Mouse (Mus musculus): ENCODE measurements at regions not wholly inside any gene's neighbourhood (a gene's known extent, or its start where the extent isn't known, plus 50 kb on each side); places are given as distances from the start of the nearest gene placed in this dataset.

- WGBS, result 73% methylated on average over 8 of the region's 8 CpGs
These were observed 353.8 kb downstream of the Foxo1 start for GRCm38 (mm10) chr3:52621936-52622335.

GRCm38 (mm10) chr3:52618925-52619224 lies 350.7 kb downstream of the Foxo1 start:
- Histone ChIP-seq H3K27me3 (no peaks in the 10 kb centered on the region), H3K4me1 (0 out of 2 replicates have a peak, but pooled peaks cover 6% of the 10 kb centered on the region), H3K27ac (replicated peaks) (no peak overlapping the region), H3K9ac (no peak overlapping the region), H3K4me3 (replicated peaks) (no peak overlapping the region), H3K36me3 (no peaks in the 10 kb centered on the region), H3K9me3 (replicated peaks) (no peaks in the 10 kb centered on the region), H3K4me2 (replicated peaks) (no peak overlapping the region)
- ATAC-seq (ENCODE audit: insufficient number of reproducible peaks, low FRiP score, low TSS enrichment, low read depth), result no peak
- WGBS, result 89% methylated on average over 2 of the region's 2 CpGs

More at GRCm38 (mm10) chr3:52621936-52622335, 353.8 kb downstream of the Foxo1 start:
- Histone ChIP-seq H3K4me3 (replicated peaks) (no peak overlapping the region), H3K27me3 (no peaks in the 10 kb centered on the region), H3K9me3 (replicated peaks) (no peaks in the 10 kb centered on the region), H3K9ac (no peak overlapping the region), H3K4me1 (no peaks in the 10 kb centered on the region), H3K27ac (replicated peaks) (no peak overlapping the region), H3K36me3 (no peaks in the 10 kb centered on the region), H3K4me2 (replicated peaks) (no peak overlapping the region)
- ATAC-seq (ENCODE audit: insufficient number of reproducible peaks, low FRiP score, low TSS enrichment, low read depth), result no peak

GRCm38 (mm10) chr3:52618212-52618924 lies 350.2 kb downstream of the Foxo1 start:
- Histone ChIP-seq H3K27me3 (no peaks in the 10 kb centered on the region), H3K27ac (replicated peaks) (no peak overlapping the region), H3K36me3 (no peaks in the 10 kb centered on the region), H3K4me1 (0 out of 2 replicates have a peak, but pooled peaks cover 6% of the 10 kb centered on the region), H3K4me3 (replicated peaks) (no peak overlapping the region), H3K9me3 (replicated peaks) (no peaks in the 10 kb centered on the region), H3K9ac (no peak overlapping the region), H3K4me2 (replicated peaks) (no peak overlapping the region)
- no peak for ATAC-seq (ENCODE audit: insufficient number of reproducible peaks, low FRiP score, low TSS enrichment, low read depth)
- 84% methylated on average over 7 of the region's 7 CpGs for WGBS

GRCm38 (mm10) chr3:52617413-52618149 lies 349.4 kb downstream of the Foxo1 start:
- 32% methylated on average over 8 of the region's 8 CpGs for WGBS
- ATAC-seq (ENCODE audit: insufficient number of reproducible peaks, low FRiP score, low TSS enrichment, low read depth), result no peak
- Histone ChIP-seq H3K27me3 (no peaks in the 10 kb centered on the region), H3K9ac (no peak overlapping the region), H3K4me1 (0 out of 2 replicates have a peak, but pooled peaks cover 6% of the 10 kb centered on the region), H3K4me2 (replicated peaks) (no peak overlapping the region), H3K27ac (replicated peaks) (no peak overlapping the region), H3K4me3 (replicated peaks) (no peak overlapping the region), H3K36me3 (no peaks in the 10 kb centered on the region), H3K9me3 (replicated peaks) (no peaks in the 10 kb centered on the region)

- Histone ChIP-seq H3K9me3 (replicated peaks) (no peaks in the 10 kb centered on the region), H3K9ac (no peak overlapping the region), H3K4me2 (replicated peaks) (no peak overlapping the region), H3K4me1 (peaks cover 10% of the 10 kb centered on the region; the same call in 1 of the 2 replicates), H3K4me3 (replicated peaks) (no peak overlapping the region), H3K27me3 (no peaks in the 10 kb centered on the region), H3K27ac (replicated peaks) (no peak overlapping the region), H3K36me3 (no peaks in the 10 kb centered on the region)
- WGBS, result 88% methylated on average over 8 of the region's 8 CpGs
- ATAC-seq (ENCODE audit: insufficient number of reproducible peaks, low FRiP score, low TSS enrichment, low read depth), result no peak
These were observed 343.7 kb downstream of the Foxo1 start for GRCm38 (mm10) chr3:52611881-52612280.

GRCm38 (mm10) chr3:52610466-52610865 lies 342.3 kb downstream of the Foxo1 start:
- peaks cover 11% of the 10 kb centered on the region; the same call in 1 of the 2 replicates for H3K4me1 ChIP-seq
- ATAC-seq (ENCODE audit: insufficient number of reproducible peaks, low FRiP score, low TSS enrichment, low read depth), result no peak
- H3K4me3 ChIP-seq (replicated peaks), result no peak overlapping the region
- no peaks in the 10 kb centered on the region for H3K9me3 ChIP-seq (replicated peaks)
- H3K36me3 ChIP-seq, result no peaks in the 10 kb centered on the region
- no peak overlapping the region for H3K9ac ChIP-seq
- H3K4me2 ChIP-seq (replicated peaks), result no peak overlapping the region
- H3K27ac ChIP-seq (replicated peaks), result no peak overlapping the region
- 52% methylated on average over 3 of the region's 3 CpGs for WGBS
- H3K27me3 ChIP-seq, result no peaks in the 10 kb centered on the region

GRCm38 (mm10) chr3:52608086-52608426 lies 339.9 kb downstream of the Foxo1 start:
- Histone ChIP-seq H3K36me3 (no peaks in the 10 kb centered on the region), H3K9ac (no peak overlapping the region), H3K4me3 (replicated peaks) (no peak overlapping the region), H3K27ac (replicated peaks) (no peak overlapping the region), H3K4me1 (peaks cover 14% of the 10 kb centered on the region; the same call in 1 of the 2 replicates), H3K27me3 (no peaks in the 10 kb centered on the region), H3K4me2 (replicated peaks) (no peak overlapping the region), H3K9me3 (replicated peaks) (no peaks in the 10 kb centered on the region)
- ATAC-seq (ENCODE audit: insufficient number of reproducible peaks, low FRiP score, low TSS enrichment, low read depth), result no peak
- WGBS, result 63% methylated on average over 5 of the region's 5 CpGs

- Histone ChIP-seq H3K9ac (no peak overlapping the region), H3K4me3 (replicated peaks) (no peak overlapping the region)
- WGBS, result 53% methylated on average over 12 of the region's 12 CpGs
These were observed 339.4 kb downstream of the Foxo1 start for GRCm38 (mm10) chr3:52607379-52608085.

GRCm38 (mm10) chr3:52605261-52605771 lies 337.2 kb downstream of the Foxo1 start:
- Histone ChIP-seq H3K9ac (no peak overlapping the region), H3K9me3 (replicated peaks) (no peaks in the 10 kb centered on the region), H3K27ac (replicated peaks) (no peak overlapping the region), H3K4me1 (peaks cover 23% of the 10 kb centered on the region; the same call in 1 of the 2 replicates), H3K4me3 (replicated peaks) (no peak overlapping the region), H3K27me3 (no peaks in the 10 kb centered on the region), H3K36me3 (no peaks in the 10 kb centered on the region), H3K4me2 (replicated peaks) (no peak overlapping the region)
- WGBS, result 50% methylated on average over 6 of the region's 6 CpGs
- no peak for ATAC-seq (ENCODE audit: insufficient number of reproducible peaks, low FRiP score, low TSS enrichment, low read depth)

More at GRCm38 (mm10) chr3:52607379-52608085, 339.4 kb downstream of the Foxo1 start:
- Histone ChIP-seq H3K4me2 (replicated peaks) (no peak overlapping the region), H3K27ac (replicated peaks) (no peak overlapping the region), H3K9me3 (replicated peaks) (no peaks in the 10 kb centered on the region), H3K4me1 (peaks cover 14% of the 10 kb centered on the region; the same call in 1 of the 2 replicates), H3K36me3 (no peaks in the 10 kb centered on the region), H3K27me3 (no peaks in the 10 kb centered on the region)
- ATAC-seq (ENCODE audit: insufficient number of reproducible peaks, low FRiP score, low TSS enrichment, low read depth), result no peak

GRCm38 (mm10) chr3:52603244-52603704 lies 335.1 kb downstream of the Foxo1 start:
- 38% methylated on average over 8 of the region's 8 CpGs for WGBS
- peak; percentile 87 for ATAC-seq (ENCODE audit: insufficient number of reproducible peaks, low FRiP score, low TSS enrichment, low read depth)
- H3K27ac ChIP-seq (replicated peaks), result no peak overlapping the region

More at GRCm38 (mm10) chr3:52603244-52603704, 335.1 kb downstream of the Foxo1 start:
- no peak overlapping the region for H3K4me3 ChIP-seq (replicated peaks)
- no peak overlapping the region for H3K9ac ChIP-seq
- H3K36me3 ChIP-seq, result no peaks in the 10 kb centered on the region
- peaks cover 23% of the 10 kb centered on the region; the same call in 1 of the 2 replicates for H3K4me1 ChIP-seq
- H3K4me2 ChIP-seq (replicated peaks), result no peak overlapping the region
- no peaks in the 10 kb centered on the region for H3K27me3 ChIP-seq
- H3K9me3 ChIP-seq (replicated peaks), result no peaks in the 10 kb centered on the region

All from embryonic facial prominence, embryonic 15.5 days (tissue).